Mouse (Mus musculus) forebrain, embryonic 11.5 days (tissue): ENCODE data around the gene Abtb1. TPM values are rescaled to one million over a fixed set of nuclear protein-coding genes. Genes with fewer than 3 reads are reported as not detected.

Source experiments
- ATAC-seq: fragments of 200-750 bp; cut with Nextera tagmentation; replicated peaks from 2 replicates; pipeline ENCODE4 v1.8.0; 2017; ENCODE audit warnings: moderate TSS enrichment; ENCODE audit not compliant: low FRiP score
- DNase-seq: peaks from one replicate; pipeline ENCODE4 v3.0.0-alpha.2; 2017; ENCODE audit warnings: low spot score
- H3K27ac ChIP-seq: fragments of 300-500 bp; sonication (generic); 2 replicates; pipeline ENCODE4 v1.5.1; 2014; ENCODE audit warnings: low read depth, low read length
- H3K27me3 ChIP-seq: fragments of 300-500 bp; sonication (generic); 2 replicates; pipeline ENCODE4 v1.6.1; 2014; ENCODE audit warnings: mild to moderate bottlenecking, low read length, mixed read lengths; ENCODE audit not compliant: control insufficient read depth, insufficient read depth
- H3K36me3 ChIP-seq: fragments of 300-500 bp; sonication (generic); 2 replicates; pipeline ENCODE4 v1.6.1; 2014; ENCODE audit warnings: mild to moderate bottlenecking, low read length, moderate library complexity, mixed read lengths; ENCODE audit not compliant: control insufficient read depth, insufficient read depth
- H3K4me1 ChIP-seq: fragments of 300-500 bp; sonication (generic); replicated peaks from 2 replicates; pipeline ENCODE4 v1.6.1; 2014; ENCODE audit warnings: low read length, mixed read lengths; ENCODE audit not compliant: control insufficient read depth, insufficient read depth
- H3K4me2 ChIP-seq: fragments of 300-500 bp; sonication (generic); 2 replicates; pipeline ENCODE4 v1.6.1; 2014; ENCODE audit warnings: low read depth, mild to moderate bottlenecking, low read length, moderate library complexity, mixed read lengths; ENCODE audit not compliant: severe bottlenecking
- H3K4me3 ChIP-seq: fragments of 300-500 bp; sonication (generic); 2 replicates; pipeline ENCODE4 v1.5.1; 2014; ENCODE audit warnings: low read depth, low read length
- H3K9ac ChIP-seq: fragments of 300-500 bp; sonication (generic); 2 replicates; pipeline ENCODE4 v1.6.1; 2014; ENCODE audit warnings: low read length
- H3K9me3 ChIP-seq: fragments of 300-500 bp; sonication (generic); 2 replicates; pipeline ENCODE4 v1.6.1; 2016; ENCODE audit warnings: low read length, mixed read lengths; ENCODE audit not compliant: control insufficient read depth
- WGBS: fragments of 180-500 bp; shearing (Covaris S2); extraction: QIAGEN DNeasy Blood & Tissue Kit; methylation state at CpG from one replicate; pipeline ENCODE4 v1.1.7; 2014; 5-methylcytosine and 5-hydroxymethylcytosine counted together
- polyA plus RNA-seq: library from polyadenylated mRNA; unstranded; fragments of >200 nt; fragmentation: Nextera tagmentation; extraction: Ambion mirVana; gene quantifications from 2 replicates; pipeline ENCODE4 v1.2.1, GENCODE M21; 2014

Gene Abtb1
- polyA plus RNA-seq, 1 experiment from 2014 or later = 14.4 TPM

DNA sequence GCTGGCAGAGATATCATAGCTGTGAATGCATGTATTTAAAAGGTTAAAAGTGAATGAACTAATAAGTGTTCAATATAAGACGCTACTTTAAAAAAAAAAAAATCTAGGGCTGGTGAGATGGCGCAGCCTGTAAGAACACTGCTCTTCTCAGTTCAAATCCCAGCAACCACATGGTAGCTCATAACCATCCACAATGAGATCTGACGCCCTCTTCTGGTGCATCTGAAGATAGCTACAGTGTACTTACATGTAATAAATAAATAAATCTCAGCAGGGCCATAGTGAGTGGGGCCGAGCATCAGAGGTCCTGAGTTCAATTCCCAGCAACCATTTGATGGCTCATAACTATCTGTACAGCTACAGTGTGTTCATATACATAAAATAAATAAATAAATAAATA is 37.7 kb upstream of the Abtb1 start:
- DNase-seq (no peak), ATAC-seq (no peak)
- no peak overlapping the region for H3K9ac ChIP-seq
- H3K27me3 ChIP-seq = peaks cover 2% of the 10 kb centered on the region; the same call in 1 of the 2 replicates
- no peak overlapping the region for H3K4me3 ChIP-seq
- peaks cover 3% of the 10 kb centered on the region; the same call in 1 of the 2 replicates for H3K36me3 ChIP-seq
- H3K4me1 ChIP-seq = no peaks in the 10 kb centered on the region
- no peak overlapping the region for H3K27ac ChIP-seq
- H3K9me3 ChIP-seq = no peaks in the 10 kb centered on the region
- H3K4me2 ChIP-seq = no peak overlapping the region
- 68% methylated on average over 4 of the region's 4 CpGs for WGBS

GRCm38 (mm10) chr6:88874868-88875508 is 33.2 kb upstream of the Abtb1 start, which contains the start of gene Podxl2:
Gene Podxl2, minus strand, starts transcription at chr6:88875044.
- DNase-seq (peak; percentile 89), ATAC-seq (peak; percentile 80)
- WGBS = 6% methylated on average over 62 of the region's 63 CpGs
- Histone ChIP-seq H3K36me3 (no peaks in the 10 kb centered on the region), H3K4me2 (peak within 1 kb of the TSS; percentile 81), H3K9ac (peak within 1 kb of the TSS; percentile 88), H3K9me3 (no peaks in the 10 kb centered on the region), H3K4me1 (peaks cover 9% of the 10 kb centered on the region; the same call in 1 of the 2 replicates), H3K27me3 (peaks cover 2% of the 10 kb centered on the region; the same call in 1 of the 2 replicates), H3K4me3 (peak within 1 kb of the TSS; percentile 85), H3K27ac (peak within 1 kb of the TSS; percentile 50)

DNA sequence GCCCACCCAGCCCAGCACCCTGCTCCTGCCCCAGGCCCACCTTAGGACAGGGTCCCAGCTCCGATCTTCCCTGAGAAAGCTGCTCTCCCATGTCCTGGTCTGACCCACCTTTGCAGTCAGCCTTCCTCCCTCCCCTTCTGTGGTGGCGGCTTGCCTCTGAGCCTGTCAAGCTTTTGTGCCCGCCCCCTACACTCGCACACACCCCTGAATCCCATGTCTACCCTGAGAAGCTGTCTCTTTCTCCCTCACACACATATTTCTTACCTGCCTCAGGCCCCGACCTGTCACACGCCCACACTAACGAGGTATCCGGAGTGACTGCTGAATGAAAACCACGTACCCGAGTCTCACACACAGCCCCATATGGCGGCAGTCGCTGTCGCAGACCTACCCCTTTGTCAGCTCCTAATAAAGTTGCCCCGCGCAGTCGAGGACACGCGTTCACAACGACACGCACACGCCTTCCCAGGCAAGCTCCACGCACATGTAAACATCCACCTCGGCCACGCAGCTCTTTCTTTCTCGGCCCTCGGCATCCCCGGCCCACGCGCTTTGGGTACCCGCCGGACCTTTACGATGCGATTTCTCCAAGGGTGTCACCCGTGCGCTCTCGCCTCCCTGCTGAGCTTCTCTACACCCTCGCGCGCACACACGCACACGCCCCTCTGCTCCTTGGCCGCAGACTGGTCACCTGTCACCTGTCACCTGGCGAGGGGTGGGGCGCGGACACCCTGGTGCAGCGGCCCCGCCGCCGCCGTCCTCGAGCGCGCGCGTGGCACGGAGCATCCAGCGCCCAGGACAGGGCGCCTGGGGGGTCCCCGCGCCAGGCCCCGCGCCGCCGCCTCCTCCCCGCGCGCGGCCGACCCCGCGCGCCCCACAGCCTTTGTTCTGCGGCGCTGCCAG is 32.4 kb upstream of the Abtb1 start:
- H3K27ac ChIP-seq = peak overlapping the region; percentile 50
- DNase-seq (peak; percentile 67), ATAC-seq (peak; percentile 52)
- peak overlapping the region; percentile 85 for H3K4me3 ChIP-seq
- peaks cover 9% of the 10 kb centered on the region; the same call in 1 of the 2 replicates for H3K4me1 ChIP-seq
- H3K9ac ChIP-seq = peak overlapping the region; percentile 88
- H3K4me2 ChIP-seq = peak overlapping the region; percentile 81
- no peaks in the 10 kb centered on the region for H3K9me3 ChIP-seq
- WGBS = 3% methylated on average over 66 of the region's 74 CpGs
- H3K36me3 ChIP-seq = no peaks in the 10 kb centered on the region
- peaks cover 2% of the 10 kb centered on the region; the same call in 1 of the 2 replicates for H3K27me3 ChIP-seq

DNA sequence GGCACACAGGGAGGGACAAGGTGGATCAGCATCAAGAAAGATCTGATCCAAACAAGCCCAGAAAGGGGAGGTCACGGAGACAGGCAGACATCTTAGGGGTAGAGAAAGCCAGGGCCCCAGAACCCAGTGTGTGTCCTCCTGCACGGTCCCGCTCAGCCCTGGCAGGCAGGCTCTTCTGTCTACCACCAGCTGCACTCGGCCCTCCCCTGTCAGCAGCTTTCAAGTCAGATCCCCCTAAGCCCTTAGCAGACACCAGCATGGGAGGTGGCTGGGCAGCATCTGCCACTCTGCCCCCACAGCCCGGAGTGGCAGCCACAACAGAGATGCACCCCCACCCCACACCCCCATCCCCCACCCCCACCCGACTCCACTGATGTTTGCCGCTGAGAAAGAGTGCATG is 31.0 kb upstream of the Abtb1 start:
- no peak for DNase-seq
- 0 out of 2 replicates have a peak, but pooled peaks have one; percentile 43 for ATAC-seq
- Histone ChIP-seq H3K4me3 (peak overlapping the region; percentile 9; the same call in 1 of the 2 replicates), H3K9ac (peak overlapping the region; percentile 35; the same call in 1 of the 2 replicates), H3K4me1 (peaks cover 9% of the 10 kb centered on the region; the same call in 1 of the 2 replicates), H3K4me2 (peak overlapping the region; percentile 81; the same call in 1 of the 2 replicates), H3K27me3 (peaks cover 2% of the 10 kb centered on the region; the same call in 1 of the 2 replicates), H3K27ac (no peak overlapping the region), H3K36me3 (no peaks in the 10 kb centered on the region), H3K9me3 (no peaks in the 10 kb centered on the region)
- WGBS = 26% methylated on average over 7 of the region's 7 CpGs

DNA sequence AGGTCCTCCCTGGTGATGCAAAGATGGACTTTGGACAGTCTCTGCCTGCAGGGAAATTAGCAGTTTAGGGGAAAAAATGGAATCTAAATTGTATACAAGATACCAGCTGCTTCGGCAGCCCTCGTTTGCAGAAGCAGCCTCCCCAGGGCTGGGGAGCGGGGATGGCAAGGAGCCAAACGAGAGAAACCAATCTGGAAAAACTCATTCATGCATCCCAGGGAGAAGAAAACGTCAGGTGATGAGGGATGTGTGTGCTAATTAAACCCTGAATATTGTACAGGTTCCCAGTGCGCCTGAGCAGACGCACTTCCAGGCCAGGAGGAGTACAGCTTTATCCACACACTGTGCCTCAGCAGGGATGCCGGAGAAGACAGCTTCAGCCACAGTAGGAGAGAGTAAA is 29.8 kb upstream of the Abtb1 start:
- Histone ChIP-seq H3K4me1 (peaks cover 9% of the 10 kb centered on the region; the same call in 1 of the 2 replicates), H3K27ac (peak overlapping the region; percentile 51; the same call in 1 of the 2 replicates), H3K9ac (no peak overlapping the region), H3K36me3 (no peaks in the 10 kb centered on the region), H3K27me3 (peaks cover 2% of the 10 kb centered on the region; the same call in 1 of the 2 replicates), H3K4me2 (no peak overlapping the region), H3K9me3 (no peaks in the 10 kb centered on the region), H3K4me3 (no peak overlapping the region)
- DNase-seq = no peak
- ATAC-seq = no peak
- 53% methylated on average over 8 of the region's 8 CpGs for WGBS

DNA sequence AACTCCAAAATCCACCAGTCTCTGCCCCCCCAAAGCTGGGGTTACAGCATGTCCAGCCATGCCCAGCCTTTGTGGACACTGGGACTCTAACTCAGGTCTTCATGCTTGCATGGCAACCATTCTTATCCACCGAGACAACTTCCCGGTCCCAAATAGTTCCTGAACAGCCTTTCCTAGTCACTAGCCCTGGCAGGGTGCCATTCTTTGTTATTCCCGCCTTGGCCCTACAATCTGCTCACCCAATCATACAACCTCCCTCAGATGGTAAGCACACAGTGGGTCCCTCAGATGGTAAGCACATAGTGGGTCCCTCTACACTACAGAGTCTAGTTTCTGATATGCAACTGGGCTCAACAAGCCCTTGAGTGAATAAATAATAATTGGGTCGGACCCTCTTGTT is 28.8 kb upstream of the Abtb1 start:
- ATAC-seq (no peak), DNase-seq (no peak)
- Histone ChIP-seq H3K36me3 (no peaks in the 10 kb centered on the region), H3K4me2 (no peak overlapping the region), H3K4me3 (no peak overlapping the region), H3K27me3 (peaks cover 2% of the 10 kb centered on the region; the same call in 1 of the 2 replicates), H3K9ac (no peak overlapping the region), H3K9me3 (no peaks in the 10 kb centered on the region), H3K27ac (no peak overlapping the region), H3K4me1 (peaks cover 9% of the 10 kb centered on the region; the same call in 1 of the 2 replicates)
- WGBS = 70% methylated on average over 4 of the region's 4 CpGs

GRCm38 (mm10) chr6:88869459-88869858 is 27.7 kb upstream of the Abtb1 start:
- no peak for ATAC-seq
- no peaks in the 10 kb centered on the region; the same call in 1 of the 2 replicates for H3K36me3 ChIP-seq
- H3K4me3 ChIP-seq = no peak overlapping the region
- H3K4me1 ChIP-seq = peaks cover 9% of the 10 kb centered on the region; the same call in 1 of the 2 replicates
- H3K9ac ChIP-seq = no peak overlapping the region
- no peak overlapping the region for H3K4me2 ChIP-seq
- H3K27ac ChIP-seq = no peak overlapping the region
- no peaks in the 10 kb centered on the region for H3K9me3 ChIP-seq
- no peaks in the 10 kb centered on the region; the same call in 1 of the 2 replicates for H3K27me3 ChIP-seq
- 87% methylated on average over 7 of the region's 7 CpGs for WGBS
- DNase-seq = no peak

DNA sequence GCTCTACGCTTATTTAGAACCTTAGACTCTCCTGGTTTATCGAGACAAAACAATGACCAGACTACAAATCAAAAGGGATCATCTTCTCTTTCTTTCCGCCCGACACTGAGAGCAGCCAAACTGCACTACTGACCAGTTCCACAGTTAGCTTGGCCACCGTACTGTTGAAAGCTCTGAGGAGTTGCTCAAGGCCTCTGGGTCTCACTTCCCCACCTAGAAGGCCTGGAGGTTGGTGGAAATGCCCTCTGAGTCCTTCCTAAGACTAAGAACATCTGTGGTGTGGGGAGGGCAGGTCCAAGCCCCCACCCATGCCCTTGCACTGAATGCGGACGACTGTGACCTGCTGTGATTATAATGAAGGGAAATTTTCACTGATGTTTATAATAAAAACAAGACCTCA is 23.9 kb upstream of the Abtb1 start:
- no peak overlapping the region for H3K27ac ChIP-seq
- peaks cover 9% of the 10 kb centered on the region; the same call in 1 of the 2 replicates for H3K36me3 ChIP-seq
- WGBS = 86% methylated on average over 7 of the region's 7 CpGs
- H3K9ac ChIP-seq = no peak overlapping the region
- ATAC-seq = no peak
- no peaks in the 10 kb centered on the region for H3K9me3 ChIP-seq
- no peak for DNase-seq
- 0 out of 2 replicates have a peak, but pooled peaks cover 2% of the 10 kb centered on the region for H3K4me1 ChIP-seq
- no peak overlapping the region for H3K4me2 ChIP-seq
- H3K4me3 ChIP-seq = no peak overlapping the region
- no peaks in the 10 kb centered on the region for H3K27me3 ChIP-seq
